Mouse (Mus musculus) G1E (cell line): ENCODE data around the gene Scnm1.

Experiments used
- CTCF ChIP-seq: IDR thresholded peaks from 2 replicates; pipeline ENCODE4 v1.5.1; 2012; ENCODE audit warnings: low read depth, low read length, inconsistent platforms, mixed read lengths
- GATA1 ChIP-seq: IDR thresholded peaks from 2 replicates; pipeline ENCODE4 v1.6.1; 2012; ENCODE audit warnings: borderline replicate concordance, low read length, inconsistent platforms, mixed read lengths
- GATA2 ChIP-seq: IDR thresholded peaks from 2 replicates; pipeline ENCODE4 v1.6.1; 2012; ENCODE audit warnings: low read depth, low read length, inconsistent platforms, borderline replicate concordance
- POLR2AphosphoS5 ChIP-seq: IDR thresholded peaks from 2 replicates; pipeline ENCODE4 v1.6.1; 2012; ENCODE audit warnings: low read depth, low read length, inconsistent platforms; ENCODE audit not compliant: insufficient replicate concordance

- no peak for TF ChIP-seq CTCF
- no peak for TF ChIP-seq GATA1
- TF ChIP-seq GATA2: no peak
- TF ChIP-seq POLR2AphosphoS5: no peak
Observed at GRCm38 (mm10) chr3:95100854-95101253, 33.0 kb downstream of the Scnm1 start.
